Comparison of ENCODE assay signal across 10 mouse cellular contexts in the genomic region with DNA sequence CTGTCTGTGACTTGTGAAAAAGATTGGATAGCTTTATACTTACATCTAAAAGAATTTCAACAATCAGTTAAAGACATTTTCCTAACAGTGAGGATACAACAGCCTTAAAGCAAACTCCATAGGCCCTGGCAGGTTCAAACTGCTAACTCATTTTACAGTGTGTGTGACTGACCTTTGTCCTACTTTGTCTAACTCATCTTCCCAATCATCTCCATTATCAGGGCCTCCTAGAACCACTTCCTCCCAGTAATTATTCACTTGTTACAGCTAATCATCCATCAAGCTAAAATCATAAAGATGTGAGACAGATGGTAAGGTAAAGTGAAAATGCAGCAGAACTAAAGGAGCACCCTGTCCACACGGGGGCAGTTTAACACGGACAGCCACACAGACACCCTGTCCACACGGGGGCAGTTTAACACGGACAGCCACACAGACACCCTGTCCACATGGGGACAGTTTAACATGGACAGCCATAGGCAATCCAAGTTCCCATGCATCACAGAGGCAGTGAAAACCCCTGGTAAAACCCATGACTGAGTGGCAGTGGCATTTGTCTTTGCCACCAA. TPM values are rescaled to one million over a fixed set of nuclear protein-coding genes. Genes with fewer than 3 reads are reported as not detected.
DNase-seq lines count a peak whose midpoint lies in the region; ATAC-seq and TF ChIP-seq lines count a peak whose summit lies in the region.
"Had no signal": no experiment of that assay in that cellular context is flagged by ENCODE, and none has a peak within 500 bp of the region (broad histone marks: within the 10 kb centered on the region; RNA-seq: fewer than 3 reads in every experiment).

No protein-coding gene starts in this region.

- peak; percentile 57 for TF ChIP-seq CTCF in midbrain, postnatal 0 days (IDR thresholded peaks at IDR 0.05)

- no peaks in the 10 kb centered on the region for H3K4me1 ChIP-seq in midbrain, postnatal 0 days (ENCODE audit: insufficient read depth, low read length)
- H3K4me1 ChIP-seq in midbrain, embryonic 15.5 days: no peaks in the 10 kb centered on the region
- H3K4me1 ChIP-seq in intestine, embryonic 16.5 days (ENCODE audit: control insufficient read depth, insufficient read depth, low read length): peaks cover 20% of the 10 kb centered on the region
- 0 out of 2 replicates have a peak, but pooled peaks cover 4% of the 10 kb centered on the region for H3K4me1 ChIP-seq in midbrain, embryonic 14.5 days (ENCODE audit: control insufficient read depth, insufficient read depth, low read length)

- no peaks in the 10 kb centered on the region for H3K27me3 ChIP-seq in midbrain, postnatal 0 days (ENCODE audit: insufficient read depth, low read length)
- no peaks in the 10 kb centered on the region for H3K27me3 ChIP-seq in midbrain, embryonic 15.5 days (replicated peaks)
- no peaks in the 10 kb centered on the region for H3K27me3 ChIP-seq in intestine, embryonic 16.5 days (replicated peaks; ENCODE audit: control insufficient read depth, insufficient read depth, low read length)
- no peaks in the 10 kb centered on the region for H3K27me3 ChIP-seq in midbrain, embryonic 14.5 days (ENCODE audit: control insufficient read depth, insufficient read depth, low read length)
- H3K27me3 ChIP-seq: heart, embryonic 15.5 days had no signal

- H3K36me3 ChIP-seq in midbrain, postnatal 0 days (ENCODE audit: insufficient read depth, low read length): no peaks in the 10 kb centered on the region
- no peaks in the 10 kb centered on the region for H3K36me3 ChIP-seq in midbrain, embryonic 15.5 days (replicated peaks)
- no peaks in the 10 kb centered on the region for H3K36me3 ChIP-seq in intestine, embryonic 16.5 days (ENCODE audit: control insufficient read depth, insufficient read depth, low read length)
- H3K36me3 ChIP-seq in midbrain, embryonic 14.5 days (ENCODE audit: control insufficient read depth, insufficient read depth, low read length): no peaks in the 10 kb centered on the region
- H3K36me3 ChIP-seq: heart, embryonic 15.5 days had no signal

- ATAC-seq in midbrain, postnatal 0 days (ENCODE audit: low FRiP score): no peak
- no peak for ATAC-seq in midbrain, embryonic 15.5 days (replicated peaks)
- ATAC-seq in intestine, embryonic 16.5 days: peak; percentile 80
- no peak for ATAC-seq in midbrain, embryonic 14.5 days (ENCODE audit: low FRiP score, low TSS enrichment)

- H3K9me3 ChIP-seq in midbrain, postnatal 0 days (ENCODE audit: low read length): no peaks in the 10 kb centered on the region
- H3K9me3 ChIP-seq in midbrain, embryonic 15.5 days: no peaks in the 10 kb centered on the region
- no peaks in the 10 kb centered on the region for H3K9me3 ChIP-seq in intestine, embryonic 16.5 days (ENCODE audit: control insufficient read depth, low read length)
- no peaks in the 10 kb centered on the region for H3K9me3 ChIP-seq in midbrain, embryonic 14.5 days (ENCODE audit: control insufficient read depth, low read length)
- H3K9me3 ChIP-seq: heart, embryonic 15.5 days had no signal

- no peak overlapping the region for H3K4me2 ChIP-seq in midbrain, postnatal 0 days (ENCODE audit: low read depth, low read length, poor library complexity, severe bottlenecking)
- no peak overlapping the region for H3K4me2 ChIP-seq in midbrain, embryonic 15.5 days
- no peak overlapping the region for H3K4me2 ChIP-seq in intestine, embryonic 16.5 days (ENCODE audit: low read depth, low read length)
- H3K4me2 ChIP-seq in midbrain, embryonic 14.5 days (ENCODE audit: low read length): no peak overlapping the region
- H3K4me2 ChIP-seq: heart, embryonic 15.5 days had no signal

- peak; percentile 16 for DNase-seq in adrenal gland, adult 8-10 months
- no peak for DNase-seq in adrenal gland, postnatal 4 days (ENCODE audit: low spot score in 2 of 2)
- DNase-seq in midbrain, postnatal 0 days (ENCODE audit: low spot score): no peak
- DNase-seq in retina, postnatal 1 day: peak; percentile 27
- DNase-seq in cerebellum, adult 18-20 months: no peak
- no peak for DNase-seq in midbrain, embryonic 14.5 days
- DNase-seq: layer of hippocampus, postnatal 36 days had no signal

- no peak overlapping the region for H3K27ac ChIP-seq in midbrain, postnatal 0 days (ENCODE audit: low read depth, low read length)
- no peak overlapping the region for H3K27ac ChIP-seq in midbrain, embryonic 15.5 days
- no peak overlapping the region for H3K27ac ChIP-seq in intestine, embryonic 16.5 days (ENCODE audit: low read length)
- H3K27ac ChIP-seq in midbrain, embryonic 14.5 days (replicated peaks; ENCODE audit: low read depth, low read length): no peak overlapping the region
- H3K27ac ChIP-seq: heart, embryonic 15.5 days had no signal

- H3K9ac ChIP-seq in midbrain, postnatal 0 days (replicated peaks; ENCODE audit: low read length, poor library complexity, severe bottlenecking): no peak overlapping the region
- no peak overlapping the region for H3K9ac ChIP-seq in midbrain, embryonic 15.5 days
- H3K9ac ChIP-seq in intestine, embryonic 16.5 days (ENCODE audit: low read depth, low read length): no peak overlapping the region
- H3K9ac ChIP-seq in midbrain, embryonic 14.5 days (replicated peaks; ENCODE audit: low read length): no peak overlapping the region
- H3K9ac ChIP-seq: heart, embryonic 15.5 days had no signal

- H3K4me3 ChIP-seq in midbrain, postnatal 0 days (ENCODE audit: low read depth, low read length): no peak overlapping the region
- H3K4me3 ChIP-seq in midbrain, embryonic 15.5 days: no peak overlapping the region
- no peak overlapping the region for H3K4me3 ChIP-seq in intestine, embryonic 16.5 days (ENCODE audit: low read length)
- no peak overlapping the region for H3K4me3 ChIP-seq in midbrain, embryonic 14.5 days (replicated peaks; ENCODE audit: low read depth, low read length)
- H3K4me3 ChIP-seq: heart, embryonic 15.5 days had no signal

- WGBS in midbrain, postnatal 0 days: 47% methylated on average over 4 of the region's 4 CpGs
- WGBS in midbrain, embryonic 15.5 days: 59% methylated on average over 4 of the region's 4 CpGs
- 37% methylated on average over 4 of the region's 4 CpGs for WGBS in intestine, embryonic 16.5 days
- WGBS in midbrain, embryonic 14.5 days: 49% methylated on average over 4 of the region's 4 CpGs

RNA-seq across cellular contexts. Expression of gene Angptl1, which starts 23.2 kb away (rescaled TPM):
- total RNA-seq in adrenal gland, adult 8-10 months (2022): 1 to 10 TPM; 3.4 to 8.5 (median 5.8) TPM
- 10 to 100 TPM in 1 of 2 experiments, 1 to 10 TPM in 1; 7.4 to 11.8 TPM for total RNA-seq in adrenal gland, postnatal 4 days (2021)
- 0.47 TPM in 1 of 2 replicates, not detected in the other for total RNA-seq in midbrain, postnatal 0 days (2014; rRNA removed)
- 0.25 and 0.27 TPM in 2 replicates for polyA plus RNA-seq in midbrain, postnatal 0 days (2015; fragmentation: Nextera tagmentation; extraction: Ambion mirVana)
- 0.64 and 1.1 TPM in 2 replicates for polyA plus RNA-seq in midbrain, embryonic 15.5 days (2015; fragmentation: Nextera tagmentation; extraction: Ambion mirVana)
- polyA plus RNA-seq in intestine, embryonic 16.5 days (2015; fragmentation: Nextera tagmentation; extraction: Ambion mirVana): 29.4 and 29.8 TPM in 2 replicates
- polyA plus RNA-seq in midbrain, embryonic 14.5 days (2014; fragmentation: Nextera tagmentation; extraction: Ambion mirVana): 0.80 and 1.1 TPM in 2 replicates

Comparison
In these comparisons a context has a peak if more than half of its experiments do, and no peak if none do; other contexts are left out.
1. DNase-seq: peak in adrenal gland, adult 8-10 months (single experiment) and retina, postnatal 1 day (single experiment); none in adrenal gland, postnatal 4 days (0 of 2), midbrain, postnatal 0 days (single experiment), cerebellum, adult 18-20 months (0 of 2) and midbrain, embryonic 14.5 days (single experiment).
2. RNA of gene Angptl1, which starts 23.2 kb away (polyA plus RNA-seq): 29.4 to 29.8 TPM in intestine, embryonic 16.5 days; 0.64 to 1.1 TPM in midbrain, embryonic 15.5 days, 0.80 to 1.1 TPM in midbrain, embryonic 14.5 days and 0.25 to 0.27 TPM in midbrain, postnatal 0 days; every median in the first group is over 10 times any median in the second.